Mouse (Mus musculus) spleen, adult 2 months (tissue): Measurements from ENCODE around the gene Zfhx3. TPM values are rescaled to one million over a fixed set of nuclear protein-coding genes. Genes with fewer than 3 reads are reported as not detected.

ENCODE experiments used
- DNase-seq, 2 experiments: peaks; one replicate each; pipeline versions ENCODE4 v3.0.0 to v3.0.0-alpha.2; 2012 to 2021; ENCODE audit warnings: low spot score in 2 of 2, low read depth in 1 of 2
- H3K27ac ChIP-seq: fragments of 200-500 bp; 2 replicates; pipeline ENCODE4 v1.5.1; 2012; ENCODE audit warnings: low read length, inconsistent platforms; ENCODE audit not compliant: insufficient read depth
- H3K27me3 ChIP-seq: fragments of 200-500 bp; 2 replicates; pipeline ENCODE4 v1.6.1; 2012; ENCODE audit warnings: mild to moderate bottlenecking, moderate library complexity, low read length, inconsistent platforms; ENCODE audit not compliant: control insufficient read depth, insufficient read depth
- H3K36me3 ChIP-seq: fragments of 200-500 bp; 2 replicates; pipeline ENCODE4 v1.6.1; 2012; ENCODE audit warnings: mild to moderate bottlenecking, low read length, inconsistent platforms; ENCODE audit not compliant: control insufficient read depth, insufficient read depth
- H3K4me1 ChIP-seq: fragments of 200-500 bp; 2 replicates; pipeline ENCODE4 v1.6.1; 2011; ENCODE audit warnings: inconsistent platforms; ENCODE audit not compliant: control insufficient read depth, insufficient read depth, insufficient read length
- H3K4me3 ChIP-seq: fragments of 200-500 bp; 2 replicates; pipeline ENCODE4 v1.5.1; 2011; ENCODE audit warnings: mild to moderate bottlenecking, inconsistent platforms; ENCODE audit not compliant: insufficient read depth, insufficient read length; ENCODE audit errors: extremely low read depth
- CTCF ChIP-seq: fragments of 200-500 bp; IDR thresholded peaks from 2 replicates; pipeline ENCODE4 v1.5.1; 2011; ENCODE audit warnings: mild to moderate bottlenecking, inconsistent platforms; ENCODE audit not compliant: insufficient read depth, insufficient read length, insufficient replicate concordance; ENCODE audit errors: extremely low read depth
- POLR2A ChIP-seq: fragments of 200-500 bp; IDR thresholded peaks from 2 replicates; pipeline ENCODE4 v1.6.1; 2011; ENCODE audit warnings: low read depth, low read length, inconsistent platforms
- WGBS: fragments of 180-500 bp; shearing (Covaris S2); methylation state at CpG from one replicate; pipeline ENCODE4 v1.1.7; 2018; 5-methylcytosine and 5-hydroxymethylcytosine counted together
- polyA plus RNA-seq: library from polyadenylated mRNA; depleted of rRNA; stranded (reverse); fragments of >200 nt; gene quantifications from 2 replicates; pipeline ENCODE4 v1.2.3, GENCODE M21; 2012

The Zfhx3 gene
- polyA plus RNA-seq, 1 experiment: 1.5 TPM

GRCm38 (mm10) chr8:108942686-108943085 lies 1000.2 kb downstream of the Zfhx3 start:
- H3K27ac ChIP-seq: no peak overlapping the region
- TF ChIP-seq POLR2A (no peak), CTCF (no peak)
- no peak for DNase-seq
- H3K27me3 ChIP-seq: no peaks in the 10 kb centered on the region
- H3K4me1 ChIP-seq: no peaks in the 10 kb centered on the region
- H3K4me3 ChIP-seq: no peak overlapping the region
- WGBS: 91% methylated on average over 8 of the region's 8 CpGs
- peaks cover 6% of the 10 kb centered on the region for H3K36me3 ChIP-seq

- Histone ChIP-seq H3K4me3 (no peak overlapping the region), H3K27ac (no peak overlapping the region), H3K36me3 (peaks cover 6% of the 10 kb centered on the region), H3K27me3 (no peaks in the 10 kb centered on the region), H3K4me1 (no peaks in the 10 kb centered on the region)
- TF ChIP-seq POLR2A: no peak
- TF ChIP-seq CTCF: no peak
- 89% methylated on average over 11 of the region's 11 CpGs for WGBS
- no peak for DNase-seq
Observed at GRCm38 (mm10) chr8:108943132-108943531, 1000.7 kb downstream of the Zfhx3 start.

- no peaks in the 10 kb centered on the region for H3K4me1 ChIP-seq
- TF ChIP-seq POLR2A: no peak
- TF ChIP-seq CTCF: no peak
- H3K27ac ChIP-seq: no peak overlapping the region
- WGBS: 91% methylated on average over 13 of the region's 13 CpGs
- DNase-seq: no peak
- H3K4me3 ChIP-seq: no peak overlapping the region
- H3K27me3 ChIP-seq: no peaks in the 10 kb centered on the region
- peaks cover 6% of the 10 kb centered on the region for H3K36me3 ChIP-seq
Observed at GRCm38 (mm10) chr8:108944312-108944711, 1001.9 kb downstream of the Zfhx3 start.

- H3K27me3 ChIP-seq: no peaks in the 10 kb centered on the region
- H3K4me3 ChIP-seq: no peak overlapping the region
- no peak overlapping the region for H3K27ac ChIP-seq
- WGBS: 97% methylated on average over 21 of the region's 21 CpGs
- DNase-seq: no peak
- TF ChIP-seq POLR2A (no peak), CTCF (no peak)
- H3K4me1 ChIP-seq: no peaks in the 10 kb centered on the region
- H3K36me3 ChIP-seq: peaks cover 7% of the 10 kb centered on the region
Observed at GRCm38 (mm10) chr8:108950311-108950710, 1007.9 kb downstream of the Zfhx3 start.

- Histone ChIP-seq H3K4me3 (no peak overlapping the region), H3K27me3 (no peaks in the 10 kb centered on the region)
- WGBS: 93% methylated on average over 12 of the region's 12 CpGs
Observed at GRCm38 (mm10) chr8:108951560-108951959, 1009.1 kb downstream of the Zfhx3 start.

GRCm38 (mm10) chr8:108956416-108956815 lies 1014.0 kb downstream of the Zfhx3 start:
- Histone ChIP-seq H3K4me3 (no peak overlapping the region), H3K36me3 (no peaks in the 10 kb centered on the region; the same call in 1 of the 2 replicates), H3K27me3 (no peaks in the 10 kb centered on the region), H3K4me1 (no peaks in the 10 kb centered on the region), H3K27ac (no peak overlapping the region)
- no peak for DNase-seq
- WGBS: 80% methylated on average over 37 of the region's 37 CpGs
- TF ChIP-seq CTCF (no peak), POLR2A (no peak)

More at GRCm38 (mm10) chr8:108951560-108951959, 1009.1 kb downstream of the Zfhx3 start:
- no peak for DNase-seq
- Histone ChIP-seq H3K27ac (no peak overlapping the region), H3K36me3 (peaks cover 3% of the 10 kb centered on the region), H3K4me1 (no peaks in the 10 kb centered on the region)
- TF ChIP-seq CTCF (no peak), POLR2A (no peak)

- Histone ChIP-seq H3K27me3 (no peaks in the 10 kb centered on the region), H3K27ac (no peak overlapping the region), H3K4me1 (no peaks in the 10 kb centered on the region), H3K36me3 (no peaks in the 10 kb centered on the region), H3K4me3 (no peak overlapping the region)
- 80% methylated on average over 7 of the region's 7 CpGs for WGBS
- no peak for TF ChIP-seq POLR2A
- TF ChIP-seq CTCF: no peak
- DNase-seq: no peak
Observed at GRCm38 (mm10) chr8:108962516-108962915, 1020.1 kb downstream of the Zfhx3 start.

- TF ChIP-seq POLR2A (no peak), CTCF (no peak)
- no peak overlapping the region for H3K27ac ChIP-seq
- H3K4me3 ChIP-seq: no peak overlapping the region
- 61% methylated on average over 2 of the region's 2 CpGs for WGBS
- no peaks in the 10 kb centered on the region for H3K36me3 ChIP-seq
- H3K4me1 ChIP-seq: no peaks in the 10 kb centered on the region
- DNase-seq: no peak
- no peaks in the 10 kb centered on the region for H3K27me3 ChIP-seq
Observed at GRCm38 (mm10) chr8:108963181-108963580, 1020.7 kb downstream of the Zfhx3 start.
